Mouse (Mus musculus) midbrain, embryonic 14.5 days (tissue): Measurements from ENCODE around the gene Porcn. TPM values are rescaled to one million over a fixed set of nuclear protein-coding genes. Genes with fewer than 3 reads are reported as not detected.

Experiments used
- ATAC-seq: fragments of 200-750 bp; cut with Nextera tagmentation; 2 replicates; pipeline ENCODE4 v1.8.0; 2017; ENCODE audit warnings: moderate number of reproducible peaks, moderate library complexity; ENCODE audit not compliant: low FRiP score, low TSS enrichment
- DNase-seq: peaks from one replicate; pipeline ENCODE4 v3.0.0-alpha.2; 2015
- H3K27ac ChIP-seq: fragments of 300-500 bp; sonication (generic); replicated peaks from 2 replicates; pipeline ENCODE4 v1.5.1; 2014; ENCODE audit warnings: mild to moderate bottlenecking, low read depth, low read length, moderate library complexity
- H3K27me3 ChIP-seq: fragments of 300-500 bp; sonication (generic); 2 replicates; pipeline ENCODE4 v1.6.1; 2014; ENCODE audit warnings: low read length, control low read depth, mixed read lengths; ENCODE audit not compliant: control insufficient read depth, insufficient read depth
- H3K36me3 ChIP-seq: fragments of 300-500 bp; sonication (generic); 2 replicates; pipeline ENCODE4 v1.6.1; 2014; ENCODE audit warnings: low read length, control low read depth; ENCODE audit not compliant: control insufficient read depth, insufficient read depth
- H3K4me1 ChIP-seq: fragments of 300-500 bp; sonication (generic); 2 replicates; pipeline ENCODE4 v1.6.1; 2014; ENCODE audit warnings: mild to moderate bottlenecking, antibody characterized with exemption, low read length, control low read depth; ENCODE audit not compliant: control insufficient read depth, insufficient read depth
- H3K4me2 ChIP-seq: fragments of 300-500 bp; sonication (generic); 2 replicates; pipeline ENCODE4 v1.6.1; 2014; ENCODE audit warnings: mild to moderate bottlenecking, low read length, moderate library complexity
- H3K4me3 ChIP-seq: fragments of 300-500 bp; sonication (generic); replicated peaks from 2 replicates; pipeline ENCODE4 v1.5.1; 2014; ENCODE audit warnings: low read depth, low read length
- H3K9ac ChIP-seq: fragments of 300-500 bp; sonication (generic); replicated peaks from 2 replicates; pipeline ENCODE4 v1.6.1; 2014; ENCODE audit warnings: mild to moderate bottlenecking, low read length, moderate library complexity
- H3K9me3 ChIP-seq: fragments of 300-500 bp; sonication (generic); 2 replicates; pipeline ENCODE4 v1.6.1; 2016; ENCODE audit warnings: low read length, control low read depth, mixed read lengths; ENCODE audit not compliant: control insufficient read depth
- WGBS: fragments of 180-500 bp; shearing (Covaris S2); extraction: QIAGEN DNeasy Blood & Tissue Kit; methylation state at CpG from one replicate; pipeline ENCODE4 v1.1.7; 2014; 5-methylcytosine and 5-hydroxymethylcytosine counted together
- polyA plus RNA-seq: library from polyadenylated mRNA; unstranded; fragments of >200 nt; fragmentation: Nextera tagmentation; extraction: Ambion mirVana; gene quantifications from 2 replicates; pipeline ENCODE4 v1.2.1, GENCODE M21; 2014

Gene Porcn
- polyA plus RNA-seq, 1 experiment from 2014 or later, result 45.5 TPM

- Histone ChIP-seq H3K27ac (no peak overlapping the region), H3K9me3 (no peaks in the 10 kb centered on the region), H3K4me3 (no peak overlapping the region), H3K27me3 (no peaks in the 10 kb centered on the region), H3K4me2 (no peak overlapping the region), H3K9ac (no peak overlapping the region), H3K36me3 (0 out of 2 replicates have a peak, but pooled peaks cover 3% of the 10 kb centered on the region), H3K4me1 (no peaks in the 10 kb centered on the region)
- ATAC-seq (no peak), DNase-seq (no peak)
- WGBS, result 98% methylated on average over 2 of the region's 2 CpGs
These were observed 30.4 kb upstream of the Porcn start for GRCm38 (mm10) chrX:8236704-8237103.

- ATAC-seq, result no peak
- no peak for DNase-seq
- Histone ChIP-seq H3K4me1 (no peaks in the 10 kb centered on the region), H3K27me3 (no peaks in the 10 kb centered on the region), H3K27ac (no peak overlapping the region), H3K4me3 (no peak overlapping the region), H3K9me3 (no peaks in the 10 kb centered on the region), H3K36me3 (no peaks in the 10 kb centered on the region), H3K9ac (no peak overlapping the region), H3K4me2 (no peak overlapping the region)
- 73% methylated on average over 3 of the region's 3 CpGs for WGBS
These were observed 27.3 kb upstream of the Porcn start for GRCm38 (mm10) chrX:8233602-8234001.

- DNase-seq (no peak), ATAC-seq (no peak)
- no peak overlapping the region for H3K4me2 ChIP-seq
- H3K36me3 ChIP-seq, result no peaks in the 10 kb centered on the region
- no peak overlapping the region for H3K9ac ChIP-seq
- WGBS, result 73% methylated on average over 4 of the region's 4 CpGs
- H3K9me3 ChIP-seq, result no peaks in the 10 kb centered on the region
- no peaks in the 10 kb centered on the region for H3K4me1 ChIP-seq
- no peak overlapping the region for H3K4me3 ChIP-seq
- H3K27ac ChIP-seq, result no peak overlapping the region
- no peaks in the 10 kb centered on the region for H3K27me3 ChIP-seq
These were observed 23.9 kb upstream of the Porcn start for GRCm38 (mm10) chrX:8230272-8230671.

- no peaks in the 10 kb centered on the region for H3K4me1 ChIP-seq
- H3K27ac ChIP-seq, result no peak overlapping the region
- WGBS, result 93% methylated on average over 7 of the region's 7 CpGs
- H3K9ac ChIP-seq, result no peak overlapping the region
- no peak overlapping the region for H3K4me2 ChIP-seq
- DNase-seq (no peak), ATAC-seq (no peak)
- H3K36me3 ChIP-seq, result no peaks in the 10 kb centered on the region
- H3K9me3 ChIP-seq, result no peaks in the 10 kb centered on the region
- H3K27me3 ChIP-seq, result no peaks in the 10 kb centered on the region
- H3K4me3 ChIP-seq, result no peak overlapping the region
These were observed 17.1 kb upstream of the Porcn start for GRCm38 (mm10) chrX:8223473-8223872.

GRCm38 (mm10) chrX:8222678-8223421 is 16.5 kb upstream of the Porcn start:
- Histone ChIP-seq H3K9me3 (no peaks in the 10 kb centered on the region), H3K27ac (no peak overlapping the region), H3K4me2 (no peak overlapping the region), H3K36me3 (no peaks in the 10 kb centered on the region), H3K9ac (no peak overlapping the region), H3K27me3 (no peaks in the 10 kb centered on the region), H3K4me3 (no peak overlapping the region), H3K4me1 (no peaks in the 10 kb centered on the region)
- ATAC-seq (no peak), DNase-seq (no peak)
- 54% methylated on average over 7 of the region's 7 CpGs for WGBS

DNA sequence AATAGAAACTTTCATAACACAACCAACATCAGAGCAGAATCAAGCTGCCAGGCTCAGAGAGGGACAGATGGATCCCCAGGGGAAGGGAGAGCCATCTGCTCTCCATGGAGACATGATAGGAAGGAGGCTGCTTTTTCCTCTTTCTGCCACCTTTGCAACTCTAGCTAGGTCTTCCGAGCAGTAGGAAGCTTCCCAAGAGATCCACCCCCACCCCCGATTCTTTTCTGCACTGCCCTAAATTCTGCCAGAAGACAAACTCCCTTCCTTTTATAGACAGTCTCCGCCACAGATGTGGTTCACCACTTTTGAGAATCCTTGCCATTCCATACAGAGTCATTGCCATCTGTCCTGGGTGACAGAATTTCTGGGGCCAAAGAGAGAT is 16.0 kb upstream of the Porcn start:
- Histone ChIP-seq H3K27me3 (no peaks in the 10 kb centered on the region), H3K27ac (no peak overlapping the region), H3K36me3 (no peaks in the 10 kb centered on the region), H3K4me1 (no peaks in the 10 kb centered on the region), H3K9me3 (no peaks in the 10 kb centered on the region), H3K4me2 (no peak overlapping the region), H3K9ac (no peak overlapping the region), H3K4me3 (no peak overlapping the region)
- DNase-seq (no peak), ATAC-seq (no peak)
- 82% methylated on average over 3 of the region's 3 CpGs for WGBS

DNA sequence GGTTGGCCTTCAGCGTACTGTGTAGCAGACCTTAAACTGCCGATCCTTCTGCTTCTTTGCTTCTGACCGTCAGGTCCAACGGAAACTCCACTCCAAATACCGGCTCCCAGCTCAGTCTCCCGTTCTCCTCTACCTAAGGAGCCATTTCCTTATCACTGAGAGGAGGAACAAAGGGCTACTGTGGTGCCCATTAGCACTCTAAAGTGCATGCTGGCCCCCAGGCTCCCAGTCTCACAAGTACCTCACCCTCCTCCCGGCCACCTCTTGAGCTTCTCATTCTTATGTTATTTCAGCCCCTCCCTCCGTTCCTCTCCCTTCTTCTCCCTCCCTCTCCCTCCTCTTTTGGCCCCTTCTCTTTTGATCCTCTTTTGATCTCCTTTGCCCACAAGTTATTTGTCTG is 13.3 kb upstream of the Porcn start:
- H3K4me2 ChIP-seq, result no peak overlapping the region
- no peaks in the 10 kb centered on the region for H3K27me3 ChIP-seq
- H3K4me1 ChIP-seq, result no peaks in the 10 kb centered on the region
- no peak overlapping the region for H3K27ac ChIP-seq
- no peaks in the 10 kb centered on the region for H3K36me3 ChIP-seq
- no peaks in the 10 kb centered on the region for H3K9me3 ChIP-seq
- ATAC-seq (no peak), DNase-seq (no peak)
- WGBS, result 30% methylated on average over 8 of the region's 8 CpGs
- no peak overlapping the region for H3K4me3 ChIP-seq
- no peak overlapping the region for H3K9ac ChIP-seq

GRCm38 (mm10) chrX:8218114-8218513 is 11.8 kb upstream of the Porcn start:
- DNase-seq, result no peak
- 67% methylated on average over 2 of the region's 2 CpGs for WGBS
- H3K4me2 ChIP-seq, result no peak overlapping the region

DNA sequence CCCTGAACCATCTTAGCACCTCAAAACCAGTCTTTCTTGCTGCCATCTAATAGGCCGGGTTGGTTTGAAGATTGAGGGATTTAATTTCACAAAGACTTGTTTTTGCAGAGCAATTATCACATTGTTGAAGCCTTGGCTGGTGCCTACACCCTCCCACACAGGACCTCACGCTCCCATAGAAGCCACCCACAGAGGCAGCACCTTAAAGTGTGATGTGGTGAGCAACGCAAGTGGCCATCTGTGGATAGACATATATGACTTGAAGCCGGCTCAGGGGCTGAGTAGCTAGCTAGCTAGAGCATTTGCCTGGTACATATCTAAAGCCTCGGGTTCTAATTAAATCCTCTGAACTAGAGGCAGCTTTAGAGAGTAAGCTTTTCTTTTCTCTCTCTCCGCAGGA is 11.1 kb upstream of the Porcn start:
- no peak overlapping the region for H3K27ac ChIP-seq
- no peak for ATAC-seq
- H3K4me1 ChIP-seq, result no peaks in the 10 kb centered on the region
- 39% methylated on average over 6 of the region's 6 CpGs for WGBS
- DNase-seq, result no peak
- no peaks in the 10 kb centered on the region for H3K27me3 ChIP-seq
- H3K4me2 ChIP-seq, result no peak overlapping the region
- H3K9me3 ChIP-seq, result no peaks in the 10 kb centered on the region
- no peaks in the 10 kb centered on the region for H3K36me3 ChIP-seq
- H3K4me3 ChIP-seq, result no peak overlapping the region
- H3K9ac ChIP-seq, result no peak overlapping the region

More at GRCm38 (mm10) chrX:8218114-8218513, 11.8 kb upstream of the Porcn start:
- H3K36me3 ChIP-seq, result no peaks in the 10 kb centered on the region
- H3K4me1 ChIP-seq, result no peaks in the 10 kb centered on the region
- no peaks in the 10 kb centered on the region for H3K9me3 ChIP-seq
- no peak overlapping the region for H3K4me3 ChIP-seq
- no peaks in the 10 kb centered on the region for H3K27me3 ChIP-seq
- no peak for ATAC-seq
- H3K27ac ChIP-seq, result no peak overlapping the region
- H3K9ac ChIP-seq, result no peak overlapping the region
